Comparison of ENCODE assay signal across 23 mouse cellular contexts in the genomic region with DNA sequence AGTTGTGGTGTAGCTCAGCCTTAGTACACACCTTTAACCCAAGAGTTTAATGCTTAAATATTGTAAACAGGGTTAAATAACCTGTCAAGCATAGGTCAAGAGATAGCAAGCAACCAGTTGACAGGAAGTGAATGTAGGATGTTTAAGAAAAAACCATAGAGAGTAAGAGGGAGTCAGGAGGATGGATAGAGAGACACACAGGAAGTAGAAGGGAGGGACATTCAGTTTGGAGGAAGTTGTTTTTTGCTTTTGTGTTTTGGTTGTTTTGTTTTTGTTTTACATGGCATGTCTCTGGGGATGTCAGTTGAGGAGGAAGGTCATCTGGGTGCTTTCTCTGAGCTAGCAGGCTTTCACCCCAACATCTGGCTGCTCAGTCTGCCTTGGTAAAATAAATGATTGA.
"Had no signal": no experiment of that assay in that cellular context is flagged by ENCODE, and none has a peak within 500 bp of the region (broad histone marks: within the 10 kb centered on the region; RNA-seq: fewer than 3 reads in every experiment).

No protein-coding gene starts in this region.

- H3K4me1 ChIP-seq: limb, embryonic 10.5 days; liver, embryonic 15.5 days; midbrain, embryonic 10.5 days; midbrain, embryonic 13.5 days had no signal

- H3K27me3 ChIP-seq: kidney, embryonic 15.5 days; limb, embryonic 13.5 days; liver, embryonic 12.5 days; liver, embryonic 15.5 days; lung, embryonic 15.5 days; midbrain, embryonic 13.5 days; neural tube, embryonic 13.5 days had no signal

- H3K9me3 ChIP-seq: kidney, embryonic 15.5 days; limb, embryonic 10.5 days; limb, embryonic 13.5 days; liver, embryonic 12.5 days; liver, embryonic 15.5 days; lung, embryonic 15.5 days; megakaryocyte, embryonic 14.5 days; midbrain, embryonic 10.5 days; midbrain, embryonic 13.5 days; neural tube, embryonic 13.5 days had no signal

- H3K36me3 ChIP-seq: limb, embryonic 10.5 days; limb, embryonic 13.5 days; liver, embryonic 12.5 days; liver, embryonic 15.5 days; lung, embryonic 15.5 days; midbrain, embryonic 13.5 days; neural tube, embryonic 13.5 days had no signal

- DNase-seq: kidney, adult 2 months; kidney, postnatal 10 days; kidney, postnatal 36 days; layer of hippocampus, adult 9-11 months; liver; lung, adult 18-20 months; lung, postnatal 10 days; lung, postnatal 36 days; right cerebral cortex, postnatal 4 days; thymus, adult 2 months; thymus, postnatal 25 days had no signal

- H3K4me3 ChIP-seq: kidney, embryonic 15.5 days; limb, embryonic 10.5 days; limb, embryonic 13.5 days; liver, embryonic 12.5 days; liver, embryonic 15.5 days; lung, embryonic 15.5 days; megakaryocyte, embryonic 14.5 days; midbrain, embryonic 10.5 days; midbrain, embryonic 13.5 days; myocyte; neural tube, embryonic 13.5 days had no signal

- H3K9ac ChIP-seq: kidney, embryonic 15.5 days; limb, embryonic 13.5 days; liver, embryonic 12.5 days; liver, embryonic 15.5 days; lung, embryonic 15.5 days; midbrain, embryonic 13.5 days; neural tube, embryonic 13.5 days had no signal

- H3K27ac ChIP-seq: limb, embryonic 10.5 days; limb, embryonic 13.5 days; liver, embryonic 12.5 days; liver, embryonic 15.5 days; midbrain, embryonic 10.5 days; midbrain, embryonic 13.5 days; neural tube, embryonic 13.5 days; stomach, postnatal 0 days had no signal
